Comparison of ENCODE assay signal across 20 mouse cellular contexts in genomic region chr13:118664901-118665300, GRCm38 (mm10). TPM values are rescaled to one million over a fixed set of nuclear protein-coding genes. Genes with fewer than 3 reads are reported as not detected.
"Had no signal": no experiment of that assay in that cellular context is flagged by ENCODE, and none has a peak within 500 bp of the region (broad histone marks: within the 10 kb centered on the region; RNA-seq: fewer than 3 reads in every experiment).

No protein-coding gene starts in this region.

- H3K9me3 ChIP-seq: liver, embryonic 15.5 days; neural tube, embryonic 13.5 days; neural tube, embryonic 15.5 days; stomach, embryonic 15.5 days had no signal

- H3K9ac ChIP-seq: liver, embryonic 15.5 days; liver, postnatal 0 days; neural tube, embryonic 13.5 days; neural tube, embryonic 15.5 days; stomach, embryonic 15.5 days had no signal

- H3K4me2 ChIP-seq: liver, embryonic 15.5 days; midbrain, embryonic 11.5 days; neural tube, embryonic 13.5 days; neural tube, embryonic 15.5 days; stomach, embryonic 15.5 days had no signal

- H3K27ac ChIP-seq: liver, embryonic 15.5 days; macrophage; neural tube, embryonic 13.5 days; neural tube, embryonic 15.5 days; stomach, embryonic 15.5 days; stomach, postnatal 0 days had no signal

- H3K4me3 ChIP-seq: liver, embryonic 15.5 days; megakaryocyte, embryonic 14.5 days; myocyte; neural tube, embryonic 13.5 days; neural tube, embryonic 15.5 days; stomach, embryonic 15.5 days had no signal

- H3K27me3 ChIP-seq: liver, embryonic 15.5 days; megakaryocyte, embryonic 14.5 days; neural tube, embryonic 13.5 days; neural tube, embryonic 15.5 days; stomach, embryonic 15.5 days had no signal

- H3K4me1 ChIP-seq: liver, embryonic 15.5 days; megakaryocyte, embryonic 14.5 days; neural tube, embryonic 13.5 days; neural tube, embryonic 15.5 days; stomach, embryonic 15.5 days had no signal

- ATAC-seq: liver, postnatal 0 days; midbrain, embryonic 16.5 days had no signal

- H3K36me3 ChIP-seq: liver, embryonic 15.5 days; neural tube, embryonic 13.5 days; neural tube, embryonic 15.5 days; stomach, embryonic 15.5 days had no signal

- DNase-seq: liver, postnatal 0 days; lung, adult 2 months; lung, postnatal 10 days; midbrain, embryonic 14.5 days; right cerebral cortex, postnatal 14 days; thymus, adult 2 months; thymus, postnatal 25 days; thymus, postnatal 4 days had no signal

RNA-seq across cellular contexts. Expression of gene Fgf10, which starts 4.7 kb away (rescaled TPM):
- total RNA-seq: megakaryocyte progenitor cell, adult 5-6 weeks had no signal
- polyA plus RNA-seq: macrophage; spleen, adult 2 months had no signal
